Mouse (Mus musculus): ENCODE measurements around the gene Naa80. TPM values are rescaled to one million over a fixed set of nuclear protein-coding genes. Genes with fewer than 3 reads are reported as not detected.

Naa80 gene
- polyA plus RNA-seq, 1 experiment: 43.0 TPM

DNA sequence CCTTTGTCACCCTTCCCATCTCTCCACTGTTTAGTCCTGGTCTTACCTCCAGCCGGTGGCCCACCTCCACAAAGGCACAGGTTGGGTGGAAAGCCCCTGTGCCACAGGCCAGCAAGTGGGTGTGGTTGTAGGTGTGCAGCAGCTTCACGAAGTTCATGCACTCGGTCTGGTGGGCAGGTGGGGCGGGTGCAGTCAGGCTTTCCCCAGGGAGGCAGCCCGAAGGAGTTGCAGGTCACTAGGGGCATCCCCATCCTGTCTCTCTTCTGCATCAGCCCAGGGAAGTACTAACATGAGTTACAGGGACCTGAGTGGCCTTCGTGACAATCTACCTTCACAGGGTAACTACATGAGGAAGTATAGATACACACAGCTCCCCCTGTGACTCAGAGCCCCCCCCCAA is 24.6 kb downstream of the Naa80 start:
- Histone ChIP-seq H3K4me1 (ENCODE audit: control insufficient read depth, insufficient read depth, low read length) (peaks cover 24% of the 10 kb centered on the region), H3K27ac (ENCODE audit: insufficient read depth, low read depth, low read length) (no peak overlapping the region), H3K4me3 (ENCODE audit: insufficient read depth, low read depth, low read length) (no peak overlapping the region), H3K27me3 (replicated peaks; ENCODE audit: control insufficient read depth, insufficient read depth, low read length) (no peaks in the 10 kb centered on the region), H3K36me3 (ENCODE audit: control insufficient read depth, insufficient read depth, low read length) (no peaks in the 10 kb centered on the region)
- DNase-seq: no peak
- 58% methylated on average over 6 of the region's 6 CpGs for WGBS
- no peak for TF ChIP-seq CTCF (conservative IDR thresholded peaks at IDR 0.05; ENCODE audit: insufficient read depth, insufficient read length, low read depth, low read length)
- no peak for TF ChIP-seq POLR2A (IDR thresholded peaks at IDR 0.05; ENCODE audit: low read depth, low read length)

DNA sequence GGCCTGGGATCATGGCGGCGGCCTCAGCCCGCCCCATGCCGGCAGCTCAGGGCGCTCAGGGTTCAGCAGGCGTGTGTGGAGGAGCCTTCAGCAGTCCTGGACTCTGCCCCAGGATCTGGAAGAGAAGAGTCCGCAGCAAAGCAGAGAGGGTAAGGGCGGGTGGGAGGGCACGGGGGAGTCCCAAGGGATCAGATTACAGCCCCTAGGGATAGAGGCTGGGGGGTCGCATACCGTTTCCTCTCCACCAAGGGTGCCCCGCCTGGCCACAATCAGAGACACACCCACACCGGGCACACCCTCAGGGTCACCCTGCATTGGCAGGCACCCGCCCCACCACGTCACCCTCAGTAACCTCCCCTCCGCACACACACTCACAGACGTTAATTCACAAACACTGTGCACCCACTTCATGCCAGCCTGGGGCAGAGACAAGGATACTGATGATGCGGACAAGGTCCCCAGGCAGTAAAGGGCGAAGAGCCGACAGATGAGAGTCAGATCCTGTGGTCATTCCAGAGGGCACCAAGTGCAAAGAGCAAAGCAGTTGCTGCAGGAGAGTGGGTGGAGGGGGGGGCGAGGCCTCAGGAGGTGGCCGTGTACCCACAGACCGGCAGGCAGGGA is 26.5 kb downstream of the Naa80 start:
- peak; percentile 78 for DNase-seq
- Histone ChIP-seq H3K4me3 (ENCODE audit: insufficient read depth, low read depth, low read length) (peak overlapping the region; percentile 42), H3K36me3 (ENCODE audit: control insufficient read depth, insufficient read depth, low read length) (no peaks in the 10 kb centered on the region), H3K27me3 (replicated peaks; ENCODE audit: control insufficient read depth, insufficient read depth, low read length) (no peaks in the 10 kb centered on the region), H3K4me1 (ENCODE audit: control insufficient read depth, insufficient read depth, low read length) (peaks cover 29% of the 10 kb centered on the region), H3K27ac (ENCODE audit: insufficient read depth, low read depth, low read length) (peak overlapping the region; percentile 99)
- TF ChIP-seq CTCF (conservative IDR thresholded peaks at IDR 0.05; ENCODE audit: insufficient read depth, insufficient read length, low read depth, low read length) (no peak), POLR2A (IDR thresholded peaks at IDR 0.05; ENCODE audit: low read depth, low read length) (no peak)
- 22% methylated on average over 23 of the region's 23 CpGs for WGBS

DNA sequence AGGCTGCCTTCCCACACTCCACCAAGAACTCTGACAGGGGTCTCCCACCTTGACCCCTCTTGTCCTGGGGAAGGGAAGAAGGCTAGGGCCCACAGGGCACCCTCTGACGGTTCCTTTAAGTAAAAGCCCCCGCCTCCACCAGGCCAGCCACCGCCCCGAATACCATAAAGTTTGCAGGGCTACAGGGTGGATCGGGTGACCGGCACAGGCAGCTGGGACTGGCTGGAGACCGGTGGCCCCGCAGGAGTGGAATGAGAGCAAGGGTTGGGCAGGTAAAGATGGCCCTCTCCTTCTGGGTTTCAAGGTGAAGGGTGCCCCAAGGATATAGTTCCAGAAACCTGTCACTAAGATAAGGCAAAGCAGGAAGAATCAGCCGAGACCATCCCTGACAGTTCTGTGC is 27.9 kb downstream of the Naa80 start:
- peak; percentile 66 for DNase-seq
- peak overlapping the region; percentile 65 for H3K4me3 ChIP-seq (ENCODE audit: insufficient read depth, low read depth, low read length)
- no peaks in the 10 kb centered on the region for H3K36me3 ChIP-seq (ENCODE audit: control insufficient read depth, insufficient read depth, low read length)
- 22% methylated on average over 9 of the region's 9 CpGs for WGBS
- H3K27ac ChIP-seq (ENCODE audit: insufficient read depth, low read depth, low read length): peak overlapping the region; percentile 99
- no peaks in the 10 kb centered on the region for H3K27me3 ChIP-seq (replicated peaks; ENCODE audit: control insufficient read depth, insufficient read depth, low read length)
- no peak for TF ChIP-seq CTCF (conservative IDR thresholded peaks at IDR 0.05; ENCODE audit: insufficient read depth, insufficient read length, low read depth, low read length)
- peak; percentile 65 for TF ChIP-seq POLR2A (IDR thresholded peaks at IDR 0.05; ENCODE audit: low read depth, low read length)
- peaks cover 31% of the 10 kb centered on the region for H3K4me1 ChIP-seq (ENCODE audit: control insufficient read depth, insufficient read depth, low read length)

DNA sequence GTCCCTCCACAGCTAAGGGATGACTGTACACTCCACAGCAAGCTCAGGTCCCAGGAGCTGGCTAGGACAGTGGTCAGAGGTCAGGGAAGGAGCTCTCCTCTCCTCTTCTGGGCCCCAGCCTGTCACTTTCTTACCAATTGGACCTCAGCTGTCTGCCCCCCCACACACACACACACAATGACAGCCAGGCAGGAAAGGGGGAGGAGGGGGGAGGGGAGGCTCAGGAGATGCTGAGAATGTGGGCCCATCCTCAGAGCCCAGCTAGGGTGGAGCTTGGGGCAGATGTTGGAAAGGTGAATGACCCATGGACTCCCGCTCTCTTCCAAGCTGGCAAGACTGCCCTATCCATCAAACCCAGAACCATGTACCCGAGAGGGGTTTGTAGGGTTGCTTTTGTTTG is 28.3 kb downstream of the Naa80 start:
- H3K27me3 ChIP-seq (replicated peaks; ENCODE audit: control insufficient read depth, insufficient read depth, low read length): no peaks in the 10 kb centered on the region
- TF ChIP-seq POLR2A (IDR thresholded peaks at IDR 0.05; ENCODE audit: low read depth, low read length) (no peak), CTCF (conservative IDR thresholded peaks at IDR 0.05; ENCODE audit: insufficient read depth, insufficient read length, low read depth, low read length) (no peak)
- no peaks in the 10 kb centered on the region for H3K36me3 ChIP-seq (ENCODE audit: control insufficient read depth, insufficient read depth, low read length)
- H3K4me3 ChIP-seq (ENCODE audit: insufficient read depth, low read depth, low read length): peak overlapping the region; percentile 65
- H3K4me1 ChIP-seq (ENCODE audit: control insufficient read depth, insufficient read depth, low read length): peaks cover 34% of the 10 kb centered on the region
- 40% methylated on average over 2 of the region's 2 CpGs for WGBS
- H3K27ac ChIP-seq (ENCODE audit: insufficient read depth, low read depth, low read length): peak overlapping the region; percentile 99
- DNase-seq: no peak

DNA sequence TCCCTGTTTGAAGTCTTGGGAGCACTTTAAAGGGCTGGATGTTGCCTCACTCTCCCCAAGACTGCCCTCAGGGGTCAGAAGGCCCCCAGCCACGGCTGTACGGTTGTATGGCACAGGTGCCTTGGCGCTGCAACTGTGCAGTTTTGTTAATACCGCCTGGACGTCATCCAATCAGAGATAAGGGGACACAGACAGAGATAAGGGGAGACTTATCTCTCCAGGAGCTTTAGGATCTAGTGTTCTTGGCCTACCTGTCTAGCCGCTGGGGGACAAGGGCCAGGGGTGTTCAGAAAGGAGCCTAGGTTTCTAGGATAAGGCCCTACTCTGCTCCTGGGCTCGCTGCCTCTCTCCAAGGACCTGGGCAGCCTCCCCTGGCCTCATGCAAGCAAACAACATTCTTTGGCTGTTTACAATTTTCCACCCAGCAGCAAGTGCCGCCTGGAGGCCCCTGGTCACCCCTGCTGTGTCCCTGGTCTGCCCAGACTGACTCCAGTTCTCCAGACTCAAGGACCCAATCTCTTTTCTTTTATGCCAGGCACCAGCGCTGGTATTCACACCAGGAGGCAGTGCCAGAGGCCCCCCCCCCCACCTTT is 29.1 kb downstream of the Naa80 start:
- H3K27me3 ChIP-seq (replicated peaks; ENCODE audit: control insufficient read depth, insufficient read depth, low read length): no peaks in the 10 kb centered on the region
- no peak for TF ChIP-seq CTCF (conservative IDR thresholded peaks at IDR 0.05; ENCODE audit: insufficient read depth, insufficient read length, low read depth, low read length)
- no peak for TF ChIP-seq POLR2A (IDR thresholded peaks at IDR 0.05; ENCODE audit: low read depth, low read length)
- peak overlapping the region; percentile 99 for H3K27ac ChIP-seq (ENCODE audit: insufficient read depth, low read depth, low read length)
- peaks cover 34% of the 10 kb centered on the region for H3K4me1 ChIP-seq (ENCODE audit: control insufficient read depth, insufficient read depth, low read length)
- no peaks in the 10 kb centered on the region for H3K36me3 ChIP-seq (ENCODE audit: control insufficient read depth, insufficient read depth, low read length)
- peak; percentile 58 for DNase-seq
- 54% methylated on average over 9 of the region's 9 CpGs for WGBS
- H3K4me3 ChIP-seq (ENCODE audit: insufficient read depth, low read depth, low read length): peak overlapping the region; percentile 65

DNA sequence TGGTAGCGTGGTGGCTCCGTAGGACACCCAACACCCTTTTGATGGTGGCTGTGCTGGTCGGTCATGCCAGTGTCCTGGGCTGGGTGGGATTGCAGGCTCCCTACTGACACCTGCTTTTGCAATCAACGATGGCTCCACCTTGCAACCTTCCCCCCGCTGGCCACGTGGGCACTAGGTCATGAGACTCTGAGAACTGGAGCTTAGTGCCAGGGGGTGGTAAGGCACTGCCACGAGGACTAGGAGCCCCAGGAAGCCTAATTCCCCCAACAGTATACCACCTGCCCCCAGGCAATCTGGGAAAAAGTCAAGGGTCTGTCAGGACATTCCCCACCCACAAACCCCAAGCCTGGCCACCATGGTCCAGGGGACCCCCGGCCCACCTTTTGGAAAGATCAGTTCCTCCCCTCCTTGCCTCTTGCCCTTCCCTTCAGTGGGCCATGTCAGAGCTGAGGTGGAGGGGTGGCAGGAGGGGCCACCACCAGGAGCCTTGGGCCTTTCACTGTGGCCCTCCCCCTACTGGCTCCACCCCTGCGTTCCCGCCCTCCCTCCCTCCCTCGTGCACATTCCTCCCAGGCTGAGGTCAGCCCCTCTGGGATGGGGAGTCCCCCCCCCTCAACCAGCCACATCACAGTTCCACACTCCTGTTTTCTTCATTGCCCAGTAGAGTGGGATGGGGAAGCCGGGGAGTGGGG is 30.2 kb downstream of the Naa80 start, which contains the start of gene Sema3b:
TSS of gene Sema3b (minus strand) at position 489 of the 692 bp plus-strand sequence.
- Histone ChIP-seq H3K36me3 (ENCODE audit: control insufficient read depth, insufficient read depth, low read length) (no peaks in the 10 kb centered on the region), H3K4me3 (ENCODE audit: insufficient read depth, low read depth, low read length) (peak within 1 kb of the TSS; percentile 65), H3K27ac (ENCODE audit: insufficient read depth, low read depth, low read length) (peak within 1 kb of the TSS; percentile 99), H3K4me1 (ENCODE audit: control insufficient read depth, insufficient read depth, low read length) (peaks cover 38% of the 10 kb centered on the region), H3K27me3 (replicated peaks; ENCODE audit: control insufficient read depth, insufficient read depth, low read length) (no peaks in the 10 kb centered on the region)
- TF ChIP-seq POLR2A (IDR thresholded peaks at IDR 0.05; ENCODE audit: low read depth, low read length) (no peak), CTCF (conservative IDR thresholded peaks at IDR 0.05; ENCODE audit: insufficient read depth, insufficient read length, low read depth, low read length) (no peak)
- WGBS: 37% methylated on average over 11 of the region's 12 CpGs
- peak; percentile 68 for DNase-seq

DNA sequence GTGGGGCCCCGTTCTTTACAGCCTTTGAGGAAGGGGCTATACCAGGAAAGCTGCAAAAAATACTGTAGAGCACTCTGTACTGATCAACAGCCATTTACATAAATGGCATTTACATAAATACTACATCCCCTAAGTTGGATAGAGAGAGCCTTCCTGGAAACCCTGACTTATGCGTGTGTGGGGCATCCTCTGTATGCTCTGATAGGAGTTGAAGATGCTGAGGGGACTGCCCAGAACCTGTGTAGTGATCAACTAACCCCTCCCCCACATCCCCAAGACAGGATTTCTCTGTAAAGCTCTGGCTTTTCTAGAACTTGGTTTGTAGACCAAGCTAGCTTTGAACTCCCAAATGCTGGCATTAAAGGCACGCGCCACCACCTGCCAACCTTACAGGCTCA is 30.7 kb downstream of the Naa80 start:
- WGBS: 67% methylated on average over 4 of the region's 4 CpGs
- Histone ChIP-seq H3K36me3 (ENCODE audit: control insufficient read depth, insufficient read depth, low read length) (no peaks in the 10 kb centered on the region), H3K4me1 (ENCODE audit: control insufficient read depth, insufficient read depth, low read length) (peaks cover 32% of the 10 kb centered on the region), H3K27me3 (replicated peaks; ENCODE audit: control insufficient read depth, insufficient read depth, low read length) (no peaks in the 10 kb centered on the region), H3K4me3 (ENCODE audit: insufficient read depth, low read depth, low read length) (no peak overlapping the region), H3K27ac (ENCODE audit: insufficient read depth, low read depth, low read length) (peak overlapping the region; percentile 32; the same call in 1 of the 2 replicates)
- TF ChIP-seq POLR2A (IDR thresholded peaks at IDR 0.05; ENCODE audit: low read depth, low read length): no peak
- DNase-seq: no peak
